Mouse (Mus musculus) limb, embryonic 11.5 days (tissue): Measurements from ENCODE around the gene Ppp1r13b. TPM values are rescaled to one million over a fixed set of nuclear protein-coding genes. Genes with fewer than 3 reads are reported as not detected.

Experiments used
- ATAC-seq: fragments of 200-750 bp; cut with Nextera tagmentation; 2 replicates; pipeline ENCODE4 v1.8.0; 2017; ENCODE audit warnings: low read depth; ENCODE audit not compliant: insufficient number of reproducible peaks, low FRiP score, low TSS enrichment
- DNase-seq: peaks from one replicate; pipeline ENCODE4 v3.0.0-alpha.2; 2015; ENCODE audit warnings: low spot score
- H3K27ac ChIP-seq: fragments of 300-500 bp; sonication (generic); replicated peaks from 2 replicates; pipeline ENCODE4 v1.5.1; 2014; ENCODE audit warnings: low read depth, mild to moderate bottlenecking, low read length
- H3K27me3 ChIP-seq: fragments of 300-500 bp; sonication (generic); 2 replicates; pipeline ENCODE4 v1.6.1; 2014; ENCODE audit warnings: mild to moderate bottlenecking, low read length, mixed read lengths; ENCODE audit not compliant: control insufficient read depth, insufficient read depth
- H3K36me3 ChIP-seq: fragments of 300-500 bp; sonication (generic); 2 replicates; pipeline ENCODE4 v1.6.1; 2014; ENCODE audit warnings: mild to moderate bottlenecking, low read length, moderate library complexity, mixed read lengths; ENCODE audit not compliant: control insufficient read depth, insufficient read depth
- H3K4me1 ChIP-seq: fragments of 300-500 bp; sonication (generic); 2 replicates; pipeline ENCODE4 v1.6.1; 2014; ENCODE audit warnings: low read length, mixed read lengths; ENCODE audit not compliant: control insufficient read depth, insufficient read depth
- H3K4me2 ChIP-seq: fragments of 300-500 bp; sonication (generic); 2 replicates; pipeline ENCODE4 v1.6.1; 2014; ENCODE audit warnings: low read depth, mild to moderate bottlenecking, moderate library complexity; ENCODE audit not compliant: severe bottlenecking
- H3K4me3 ChIP-seq: fragments of 300-500 bp; sonication (generic); 2 replicates; pipeline ENCODE4 v1.5.1; 2014; ENCODE audit warnings: low read depth, low read length
- H3K9ac ChIP-seq: fragments of 300-500 bp; sonication (generic); 2 replicates; pipeline ENCODE4 v1.6.1; 2014; ENCODE audit warnings: mild to moderate bottlenecking, low read length
- H3K9me3 ChIP-seq: fragments of 300-500 bp; sonication (generic); 2 replicates; pipeline ENCODE4 v1.6.1; 2016; ENCODE audit warnings: low read length; ENCODE audit not compliant: control insufficient read depth
- WGBS: fragments of 180-500 bp; shearing (Covaris S2); extraction: QIAGEN DNeasy Blood & Tissue Kit; methylation state at CpG from one replicate; pipeline ENCODE4 v1.1.7; 2014; 5-methylcytosine and 5-hydroxymethylcytosine counted together
- polyA plus RNA-seq: library from polyadenylated mRNA; unstranded; fragments of >200 nt; fragmentation: Nextera tagmentation; extraction: Ambion mirVana; gene quantifications from 2 replicates; pipeline ENCODE4 v1.2.1, GENCODE M21; 2014

The Ppp1r13b gene
- polyA plus RNA-seq, 1 experiment from 2014 or later = 6.5 TPM

- H3K4me2 ChIP-seq = no peak overlapping the region
- WGBS = 67% methylated on average over 15 of the region's 15 CpGs
- H3K9ac ChIP-seq = no peak overlapping the region
- no peak for ATAC-seq
- H3K27ac ChIP-seq = no peak overlapping the region
- no peak overlapping the region for H3K4me3 ChIP-seq
- no peaks in the 10 kb centered on the region for H3K27me3 ChIP-seq
- no peaks in the 10 kb centered on the region for H3K9me3 ChIP-seq
- no peak for DNase-seq
- no peaks in the 10 kb centered on the region for H3K4me1 ChIP-seq
- peaks cover 38% of the 10 kb centered on the region for H3K36me3 ChIP-seq
Measured at GRCm38 (mm10) chr12:111785174-111785573, 122.7 kb downstream of the Ppp1r13b start.

GRCm38 (mm10) chr12:111779544-111779943 lies 128.4 kb downstream of the Ppp1r13b start:
- no peak for ATAC-seq
- no peak overlapping the region for H3K27ac ChIP-seq
- no peak overlapping the region for H3K9ac ChIP-seq
- WGBS = 94% methylated on average over 1 of the region's 1 CpGs
- H3K36me3 ChIP-seq = peaks cover 48% of the 10 kb centered on the region
- H3K27me3 ChIP-seq = no peaks in the 10 kb centered on the region
- H3K4me3 ChIP-seq = no peak overlapping the region
- DNase-seq = no peak
- no peaks in the 10 kb centered on the region for H3K4me1 ChIP-seq
- no peaks in the 10 kb centered on the region for H3K9me3 ChIP-seq
- no peak overlapping the region for H3K4me2 ChIP-seq

Other genes with a start within 250 kb of the Ppp1r13b start
- 76.4 and 84.4 TPM in 2 replicates for gene Ckb, start 235.8 kb downstream of the Ppp1r13b start, polyA plus RNA-seq
- gene Trmt61a, start 230.0 kb downstream of the Ppp1r13b start, polyA plus RNA-seq = 6.3 and 7.4 TPM in 2 replicates
- 56.8 and 58.2 TPM in 2 replicates for gene Bag5, start 194.9 kb downstream of the Ppp1r13b start, polyA plus RNA-seq
- 55.1 and 61.1 TPM in 2 replicates for gene Apopt1, start 194.8 kb downstream of the Ppp1r13b start, polyA plus RNA-seq
- gene Klc1, start 149.3 kb downstream of the Ppp1r13b start, polyA plus RNA-seq = 95.5 and 103 TPM in 2 replicates
- 22.7 and 26.0 TPM in 2 replicates for gene Xrcc3, start 94.2 kb downstream of the Ppp1r13b start, polyA plus RNA-seq
- 78.6 and 79.7 TPM in 2 replicates for gene Zfyve21, start 93.9 kb downstream of the Ppp1r13b start, polyA plus RNA-seq
- gene Atp5mpl, start 58.9 kb upstream of the Ppp1r13b start, polyA plus RNA-seq = 670 and 686 TPM in 2 replicates
- gene Tdrd9, start 63.4 kb upstream of the Ppp1r13b start, polyA plus RNA-seq = 0.61 and 0.95 TPM in 2 replicates
- not detected in 2 replicates for gene Rd3l, start 73.2 kb upstream of the Ppp1r13b start, polyA plus RNA-seq
- 1.6 and 2.0 TPM in 2 replicates for gene Aspg, start 198.6 kb upstream of the Ppp1r13b start, polyA plus RNA-seq
- gene Kif26a, start 238.1 kb upstream of the Ppp1r13b start, polyA plus RNA-seq = 2.8 and 3.5 TPM in 2 replicates